Mouse (Mus musculus): ENCODE data around the gene Olfr806.

Olfr806 gene

GRCm38 (mm10) chr10:129741821-129742220, at the start of gene Olfr806:
Olfr806 (minus strand) TSS chr10:129741921.
- DNase-seq = no peak

DNA sequence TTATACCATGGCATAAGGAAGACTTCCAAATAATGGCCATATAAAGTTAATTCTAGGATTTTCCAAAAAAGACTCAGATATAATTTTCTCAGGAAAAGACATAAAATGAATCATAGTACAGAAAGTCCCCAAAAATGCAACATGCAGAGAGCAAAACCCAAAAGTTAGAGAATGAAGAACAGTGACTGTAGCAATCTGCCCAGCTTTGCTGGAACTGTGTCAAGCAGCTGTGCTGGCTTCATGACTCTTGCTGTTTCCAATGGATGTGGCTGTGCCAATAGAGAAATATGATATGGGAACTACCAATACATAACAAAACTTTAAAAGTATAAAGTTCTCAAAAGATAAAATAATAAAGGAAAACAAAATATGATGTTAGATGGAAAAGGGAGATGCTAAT, 36.4 kb upstream of the Olfr806 start:
- peak; percentile 69 for DNase-seq

- no peak for DNase-seq
Measured at GRCm38 (mm10) chr10:129774338-129774737, 32.6 kb upstream of the Olfr806 start, which contains the start of gene Olfr809. Olfr809 (plus strand) TSS chr10:129774638.

DNA sequence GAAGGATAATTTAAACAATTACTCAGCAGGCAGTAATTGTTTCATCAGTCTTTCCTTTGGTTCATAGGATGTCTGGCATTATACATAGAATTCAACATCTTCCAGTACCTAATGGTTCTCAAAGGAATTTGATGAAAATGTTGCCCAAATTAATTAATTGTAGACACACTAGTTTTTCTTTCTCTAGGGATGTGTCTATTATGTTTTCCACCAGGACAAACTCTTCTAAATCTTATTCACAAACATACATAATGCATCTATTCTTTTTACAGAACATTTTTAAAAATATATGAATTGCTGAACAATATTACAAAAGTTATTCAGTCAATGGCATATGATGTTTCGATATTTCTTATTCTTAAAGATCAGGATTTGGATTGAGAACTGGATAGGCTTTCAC, 23.5 kb upstream of the Olfr806 start, which contains the start of gene Olfr808:
Gene Olfr808 (plus strand): TSS at position 301 of the 400 bp plus-strand sequence.
- no peak for DNase-seq

- DNase-seq = no peak
Measured at GRCm38 (mm10) chr10:129757693-129758092, 16.0 kb upstream of the Olfr806 start, which contains the start of gene Olfr807. Olfr807 (minus strand) TSS chr10:129757793.

- no peak for DNase-seq
Measured at GRCm38 (mm10) chr10:129729275-129729674, 12.4 kb downstream of the Olfr806 start, which contains the start of gene Olfr805. Olfr805 (minus strand) TSS chr10:129729375.

- no peak for DNase-seq
Measured at GRCm38 (mm10) chr10:129702910-129703309, 38.8 kb downstream of the Olfr806 start, which contains the start of gene Olfr804. Olfr804 (plus strand) TSS chr10:129703210.

DNA sequence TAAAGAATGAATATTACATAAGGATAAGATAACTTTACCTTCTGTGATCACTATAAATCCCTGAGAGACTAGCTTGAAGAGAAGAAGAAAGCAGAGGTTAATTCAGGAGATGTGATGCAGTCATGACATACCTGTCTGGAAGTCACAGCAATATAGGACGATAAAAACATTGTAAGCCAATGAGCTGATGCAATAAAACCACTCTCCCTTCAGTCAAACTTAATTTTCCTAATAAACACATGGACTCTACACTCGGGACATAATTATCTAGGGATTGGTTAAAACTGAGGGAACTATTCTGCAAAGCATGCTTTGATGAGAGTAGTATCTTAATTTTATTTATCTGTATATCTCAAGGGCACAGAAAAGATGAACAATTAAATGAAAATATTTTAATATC, 47.5 kb downstream of the Olfr806 start, which contains the start of gene Olfr803:
Gene Olfr803 (minus strand): TSS at position 101 of the 400 bp plus-strand sequence.
- no peak for DNase-seq

GRCm38 (mm10) chr10:129688069-129688468, 53.7 kb downstream of the Olfr806 start, which contains the start of gene Olfr802:
Olfr802 (minus strand) TSS chr10:129688169.
- no peak for DNase-seq
